ENCODE assay signal across 8 mouse cellular contexts in genomic region chr3:135212658-135213350, GRCm38 (mm10). TPM values are rescaled to one million over a fixed set of nuclear protein-coding genes. Genes with fewer than 3 reads are reported as not detected.
DNase-seq lines count a peak whose midpoint lies in the region; ATAC-seq and TF ChIP-seq lines count a peak whose summit lies in the region.

No protein-coding gene starts in this region.

- no peaks in the 10 kb centered on the region for H3K9me3 ChIP-seq in heart, embryonic 12.5 days (replicated peaks)
- H3K9me3 ChIP-seq in CH12.LX (replicated peaks; ENCODE audit: low read length), result no peaks in the 10 kb centered on the region
- no peaks in the 10 kb centered on the region for H3K9me3 ChIP-seq in erythroblast, embryonic 14.5 days (ENCODE audit: control insufficient read depth, low read length)
- no peaks in the 10 kb centered on the region for H3K9me3 ChIP-seq in stomach, embryonic 16.5 days (replicated peaks; ENCODE audit: control insufficient read depth, low read length)

- no peak overlapping the region for H3K27ac ChIP-seq in heart, embryonic 12.5 days (ENCODE audit: poor library complexity, severe bottlenecking)
- H3K27ac ChIP-seq in CH12.LX (ENCODE audit: insufficient read depth, low read depth), result peak overlapping the region; percentile 5; the same call in 1 of the 2 replicates
- no peak overlapping the region for H3K27ac ChIP-seq in liver, adult 2 months (replicated peaks; ENCODE audit: insufficient read depth, low read depth, low read length)
- H3K27ac ChIP-seq in stomach, embryonic 16.5 days (ENCODE audit: low read length), result 0 out of 2 replicates have a peak overlapping the region, but pooled peaks have one; percentile 34

- in situ Hi-C loops in CH12.LX (cut with MboI; ENCODE audit: low pct_ligation_motif_present, low pct_unique_long_range_greater_than_20kb, low sequenced_read_pairs), result no loop called here

- peak overlapping the region; percentile 79 for H3K4me2 ChIP-seq in heart, embryonic 12.5 days
- peak overlapping the region; percentile 70 for H3K4me2 ChIP-seq in CH12.LX (ENCODE audit: insufficient read depth, low read depth, poor library complexity, severe bottlenecking)
- H3K4me2 ChIP-seq in stomach, embryonic 16.5 days (ENCODE audit: low read depth, low read length), result peak overlapping the region; percentile 66

- H3K27me3 ChIP-seq in heart, embryonic 12.5 days (replicated peaks), result no peaks in the 10 kb centered on the region
- no peaks in the 10 kb centered on the region for H3K27me3 ChIP-seq in CH12.LX (replicated peaks)
- H3K27me3 ChIP-seq in erythroblast, embryonic 14.5 days (ENCODE audit: control insufficient read depth), result 0 out of 2 replicates have a peak, but pooled peaks cover 2% of the 10 kb centered on the region
- no peaks in the 10 kb centered on the region for H3K27me3 ChIP-seq in liver, adult 2 months (ENCODE audit: control insufficient read depth, insufficient read depth, low read length)
- no peaks in the 10 kb centered on the region for H3K27me3 ChIP-seq in stomach, embryonic 16.5 days (ENCODE audit: control insufficient read depth, insufficient read depth, low read length)

- TF ChIP-seq RAD21 in CH12.LX (IDR thresholded peaks at IDR 0.05; ENCODE audit: low read depth, low read length), result no peak

- DNase-seq in heart, adult 9 months (ENCODE audit: low spot score in 2 of 2), result no peak
- peak; percentile 57 for DNase-seq in CH12.LX (ENCODE audit: extremely low read depth)
- DNase-seq in liver, adult 2 months (ENCODE audit: extremely low read depth, low read depth, low spot score), result no peak
- DNase-seq in adrenal gland, postnatal 10 days, result no peak
- no peak for DNase-seq in frontal cortex, postnatal 10 days (ENCODE audit: low spot score in 2 of 2)

- ATAC-seq in heart, embryonic 12.5 days (ENCODE audit: insufficient number of reproducible peaks, low FRiP score), result peak; percentile 55
- ATAC-seq in stomach, embryonic 16.5 days (ENCODE audit: insufficient read depth, low FRiP score), result peak; percentile 41; the same call in 1 of the 2 replicates

- TF ChIP-seq CTCF in CH12.LX (conservative IDR thresholded peaks at IDR 0.05 in 1 of 2, IDR thresholded peaks at IDR 0.05 in 1 of 2; ENCODE audit: low read depth in 2 of 2, low read length in 2 of 2), result no peak
- TF ChIP-seq CTCF in liver, adult 2 months (IDR thresholded peaks at IDR 0.05; ENCODE audit: low read depth, low read length), result no peak

- no peak for TF ChIP-seq POLR2A in CH12.LX (IDR thresholded peaks at IDR 0.05; ENCODE audit: low read depth, low read length)
- TF ChIP-seq POLR2A in liver, adult 2 months (IDR thresholded peaks at IDR 0.05; ENCODE audit: extremely low read depth, insufficient read depth, low read length), result no peak

- under 1% methylated on average over 26 of the region's 26 CpGs for WGBS in heart, embryonic 12.5 days
- 2% methylated on average over 26 of the region's 26 CpGs for WGBS in liver, adult 2 months
- under 1% methylated on average over 26 of the region's 26 CpGs for WGBS in stomach, embryonic 16.5 days

- peaks cover 17% of the 10 kb centered on the region for H3K36me3 ChIP-seq in heart, embryonic 12.5 days
- peaks cover 21 to 33% of the 10 kb centered on the region in 2 experiments for H3K36me3 ChIP-seq in CH12.LX (replicated peaks in 1 of 2; ENCODE audit: control insufficient read depth in 1 of 2, insufficient read depth in 1 of 2, low read length in 1 of 2)
- peaks cover 42% of the 10 kb centered on the region for H3K36me3 ChIP-seq in erythroblast, embryonic 14.5 days (ENCODE audit: control insufficient read depth)
- no peaks in the 10 kb centered on the region for H3K36me3 ChIP-seq in liver, adult 2 months (ENCODE audit: control insufficient read depth, insufficient read depth, low read length)
- peaks cover 7% of the 10 kb centered on the region; the same call in 1 of the 2 replicates for H3K36me3 ChIP-seq in stomach, embryonic 16.5 days (ENCODE audit: control insufficient read depth, insufficient read depth, low read length)

- TF ChIP-seq EP300 in CH12.LX (IDR thresholded peaks at IDR 0.05; ENCODE audit: low read length), result no peak

- peak overlapping the region; percentile 97 for H3K4me3 ChIP-seq in heart, embryonic 12.5 days
- H3K4me3 ChIP-seq in CH12.LX (replicated peaks in 1 of 3; ENCODE audit: low read depth in 2 of 3, low read length in 2 of 3, poor library complexity in 1 of 3), result peak overlapping the region; percentile 79 to 96 (median 84)
- H3K4me3 ChIP-seq in erythroblast, embryonic 14.5 days (replicated peaks), result peak overlapping the region; percentile 100
- peak overlapping the region; percentile 75 for H3K4me3 ChIP-seq in liver, adult 2 months (ENCODE audit: insufficient read depth, low read depth, low read length)
- H3K4me3 ChIP-seq in stomach, embryonic 16.5 days (replicated peaks; ENCODE audit: low read length), result peak overlapping the region; percentile 90

- peaks cover 27% of the 10 kb centered on the region for H3K79me2 ChIP-seq in CH12.LX (replicated peaks; ENCODE audit: control insufficient read depth, extremely low read depth, insufficient read depth, poor library complexity, severe bottlenecking)
- no peaks in the 10 kb centered on the region for H3K79me2 ChIP-seq in liver, adult 2 months (ENCODE audit: control insufficient read depth, insufficient read depth, low read length)

- H3K4me1 ChIP-seq in heart, embryonic 12.5 days (replicated peaks), result peaks cover 14% of the 10 kb centered on the region
- H3K4me1 ChIP-seq in CH12.LX (ENCODE audit: control insufficient read depth in 1 of 2, insufficient read depth in 2 of 2), result peaks cover 6 to 24% of the 10 kb centered on the region in 2 experiments
- H3K4me1 ChIP-seq in erythroblast, embryonic 14.5 days (ENCODE audit: control insufficient read depth), result peaks cover 20% of the 10 kb centered on the region
- H3K4me1 ChIP-seq in liver, adult 2 months (ENCODE audit: control insufficient read depth, insufficient read depth, low read length), result peaks cover 2% of the 10 kb centered on the region; the same call in 1 of the 2 replicates
- peaks cover 10% of the 10 kb centered on the region; the same call in 1 of the 2 replicates for H3K4me1 ChIP-seq in stomach, embryonic 16.5 days (ENCODE audit: control insufficient read depth, insufficient read depth, low read length)

- peak overlapping the region; percentile 85 for H3K9ac ChIP-seq in heart, embryonic 12.5 days
- peak overlapping the region; percentile 46 for H3K9ac ChIP-seq in CH12.LX (ENCODE audit: insufficient read depth, low read depth)
- peak overlapping the region; percentile 61 for H3K9ac ChIP-seq in liver, adult 2 months (ENCODE audit: low read depth, low read length)
- H3K9ac ChIP-seq in stomach, embryonic 16.5 days (ENCODE audit: low read length), result peak overlapping the region; percentile 81

- dilution Hi-C loops in CH12.LX (cut with MboI; ENCODE audit: extremely low pct_ligation_motif_present, extremely low pct_unique_long_range_greater_than_20kb, low sequenced_read_pairs), result no loop called here

TF ChIP-seq in CH12.LX, 34 proteins besides CTCF, POLR2A, EP300 and RAD21:
- TF ChIP-seq MAFK (IDR thresholded peaks at IDR 0.05; ENCODE audit: insufficient replicate concordance, low read length) (no peak; the same call in 1 of the 2 replicates), POLR2AphosphoS2 (IDR thresholded peaks at IDR 0.05; ENCODE audit: low read depth, low read length) (0 out of 2 replicates have a peak, but pooled peaks have one; percentile 3), MXI1 (IDR thresholded peaks at IDR 0.05; ENCODE audit: low read depth, low read length) (peak; percentile 6; the same call in 1 of the 2 replicates), USF2 (conservative IDR thresholded peaks at IDR 0.05; ENCODE audit: low read depth, low read length) (no peak), IRF4 (IDR thresholded peaks at IDR 0.05; ENCODE audit: low read depth, low read length) (0 out of 2 replicates have a peak, but pooled peaks have one; percentile 27)
TF ChIP-seq in CH12.LX: peak in this region for 3.

RNA-seq across cellular contexts. Expression of gene Cenpe, which starts 0.5 kb away (rescaled TPM):
- 21.9 and 23.6 TPM in 2 replicates for polyA plus RNA-seq in heart, embryonic 12.5 days (2016; fragmentation: Nextera tagmentation; extraction: Ambion mirVana)
- 47.0 and 55.1 TPM in 2 replicates for total RNA-seq in CH12.LX (2012; rRNA removed)
- 73.2 and 73.8 TPM in 2 replicates for total RNA-seq in CH12.LX (2014; rRNA removed)
- polyA plus RNA-seq in CH12.LX (2012; ENCODE audit: insufficient read length, low read depth), result 81.1 and 84.0 TPM in 2 replicates
- 1.1 and 2.0 TPM in 2 replicates for polyA plus RNA-seq in erythroblast, embryonic 14.5 days (2012)
- total RNA-seq in liver, adult 2 months (2014; rRNA removed), result 0.18 and 0.60 TPM in 2 replicates
- 0.01 and 0.09 TPM in 2 replicates for polyA plus RNA-seq in liver, adult 2 months (2012; rRNA removed)
- 18.4 and 20.4 TPM in 2 replicates for polyA plus RNA-seq in stomach, embryonic 16.5 days (2015; fragmentation: Nextera tagmentation; extraction: Ambion mirVana)
- total RNA-seq in adrenal gland, postnatal 10 days (2021), result 1 to 10 TPM; 7.5 to 9.0 TPM

Comparison
In these comparisons a context has a peak if more than half of its experiments do, and no peak if none do; other contexts are left out.
1. H3K27ac ChIP-seq: peak in CH12.LX (single experiment) and stomach, embryonic 16.5 days (single experiment); none in heart, embryonic 12.5 days (single experiment) and liver, adult 2 months (single experiment).
2. Peak in every context shown above with its lines, with median percentiles within 50 percentile points of each other: H3K4me2 ChIP-seq, H3K4me3 ChIP-seq and H3K9ac ChIP-seq.